Mouse (Mus musculus): ENCODE results near the gene Cfap65.

DNA sequence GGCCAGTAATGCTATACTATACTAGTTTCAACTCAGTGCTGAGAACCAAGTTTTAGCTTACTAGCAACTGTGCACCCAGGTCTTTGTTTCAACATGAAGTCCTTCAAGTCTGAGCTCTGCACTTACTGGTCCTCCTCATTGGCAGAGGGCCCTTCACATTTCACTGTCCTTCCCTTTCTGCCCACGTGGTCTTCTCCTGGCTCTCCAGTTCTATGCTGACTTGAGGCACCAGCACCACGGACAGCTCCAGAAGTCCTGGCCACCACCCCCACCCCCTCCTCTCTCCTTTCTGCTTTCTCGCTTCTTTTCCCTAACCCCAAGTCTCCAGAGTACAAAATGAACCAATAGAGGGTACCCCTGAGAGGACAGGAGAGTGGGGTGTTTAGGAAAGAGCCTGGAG is 4.4 kb upstream of the Cfap65 start:
- TF ChIP-seq CTCF (IDR thresholded peaks at IDR 0.05; ENCODE audit: extremely low read depth, insufficient read depth, insufficient read length, insufficient replicate concordance) (no peak), POLR2A (IDR thresholded peaks at IDR 0.05; ENCODE audit: low read depth, low read length) (no peak)

Data from spleen, adult 2 months (tissue).